Mouse (Mus musculus) R1 (cell line): ENCODE data around the gene Gm20518.

Source experiments
- DNase-seq: peaks from one replicate; pipeline ENCODE4 v3.0.0-alpha.2; 2018; ENCODE audit warnings: low read depth, low spot score

Gene Gm20518

DNA sequence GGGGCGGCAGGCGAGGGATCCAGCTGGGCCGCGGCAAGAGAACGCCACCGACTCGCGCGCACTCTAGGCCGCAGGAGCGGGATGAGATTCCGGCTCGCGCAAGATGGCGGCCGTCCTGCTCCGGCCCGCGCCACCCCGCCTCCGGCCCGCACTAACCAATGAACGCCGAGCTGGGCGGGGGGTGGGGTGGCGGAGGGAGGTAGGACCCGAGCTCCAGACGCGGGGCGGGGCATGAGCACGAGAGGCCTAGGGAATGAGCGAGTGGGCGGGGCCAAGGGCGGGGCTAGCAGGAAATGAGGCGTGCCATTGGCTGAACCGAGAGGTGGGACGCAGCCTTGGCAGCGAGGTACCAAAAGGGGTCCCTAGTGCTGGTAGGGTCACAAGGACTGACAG, at the start of gene Gm20518:
Gene Gm20518, minus strand, starts transcription at position 105 of the 393 bp plus-strand sequence.
- peak; percentile 97 for DNase-seq

DNA sequence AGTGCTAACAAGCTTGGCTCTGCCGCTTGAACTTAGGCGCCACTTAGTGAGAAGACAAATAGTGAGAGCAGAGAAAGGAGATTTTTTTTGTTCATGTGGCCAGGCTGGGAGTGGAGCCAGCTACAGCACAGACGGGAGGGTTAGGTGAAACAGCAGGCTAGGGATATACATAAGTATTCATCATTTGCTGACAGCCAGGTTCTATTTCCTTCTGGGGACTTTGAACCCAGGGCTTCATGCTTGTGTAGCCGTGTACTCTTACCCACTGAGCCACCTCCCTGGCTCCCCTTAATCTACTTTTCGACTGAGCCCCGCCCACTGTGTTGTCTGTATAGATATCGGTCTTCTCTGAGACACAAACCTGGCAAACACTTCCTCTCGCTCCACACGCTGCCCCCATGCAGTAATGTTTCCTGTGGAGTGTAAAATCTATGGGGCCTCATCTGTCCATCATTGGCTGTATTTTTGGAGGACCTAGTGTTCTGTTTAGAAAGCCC, 47.8 kb upstream of the Gm20518 start:
- no peak for DNase-seq

DNA sequence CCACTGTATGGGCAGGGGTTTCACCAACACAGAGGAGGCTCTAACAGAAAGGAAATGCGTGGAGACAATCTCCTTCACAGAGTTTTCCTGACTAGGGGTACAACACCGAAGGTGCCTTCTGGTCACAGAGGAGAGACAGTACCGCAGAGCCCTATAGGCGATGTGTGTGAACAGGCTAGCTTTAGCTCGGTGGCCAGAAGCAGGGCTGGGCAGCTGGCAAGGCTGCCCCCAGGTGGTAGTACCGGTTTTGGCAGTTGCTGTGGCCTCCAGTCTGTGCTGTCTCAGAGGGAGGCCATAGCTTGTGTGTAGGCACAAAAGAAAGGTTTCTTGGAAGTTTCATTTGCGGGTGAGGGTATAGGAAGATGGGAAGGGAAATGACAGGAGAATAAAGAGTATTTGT, 47.4 kb upstream of the Gm20518 start:
- peak; percentile 70 for DNase-seq

DNA sequence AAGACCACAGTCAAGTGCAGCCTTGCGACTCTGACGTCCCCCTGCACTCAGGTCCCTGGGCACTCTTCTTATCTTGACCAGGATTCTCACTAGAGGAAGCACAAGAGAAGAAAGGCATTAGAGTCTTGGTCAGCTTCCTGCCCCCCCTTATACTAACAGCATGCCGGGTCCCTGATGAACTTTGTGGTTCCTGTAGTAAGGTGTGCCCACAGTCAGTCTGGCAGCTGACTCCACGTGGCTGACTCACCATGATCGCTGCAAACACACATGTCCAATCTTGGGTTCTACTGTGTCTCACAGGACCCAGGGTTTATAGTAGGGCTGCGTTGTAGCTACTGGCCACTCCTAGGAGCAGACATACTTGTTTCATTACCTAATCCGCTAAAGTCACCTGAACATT, 46.7 kb upstream of the Gm20518 start:
- no peak for DNase-seq

DNA sequence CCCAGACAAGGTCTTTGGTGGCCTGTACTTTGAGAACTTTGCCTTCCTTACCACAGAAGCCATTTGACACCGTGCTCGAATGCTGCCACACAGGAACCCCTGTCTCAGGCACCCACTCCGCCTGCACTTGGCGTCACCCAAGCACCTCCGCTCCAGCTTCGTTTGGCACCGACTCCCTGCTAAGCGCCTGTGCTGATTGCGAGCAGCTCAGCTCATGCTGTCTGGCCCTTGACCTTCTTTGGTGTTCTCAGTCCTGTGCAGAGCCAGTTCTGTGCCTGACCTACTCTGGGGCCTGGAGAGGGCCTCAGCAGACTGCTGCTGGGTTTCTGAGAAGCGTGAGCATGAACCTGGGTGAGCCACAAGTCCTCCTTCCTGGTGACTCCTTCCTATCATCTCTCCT, 45.3 kb upstream of the Gm20518 start:
- DNase-seq: no peak

DNA sequence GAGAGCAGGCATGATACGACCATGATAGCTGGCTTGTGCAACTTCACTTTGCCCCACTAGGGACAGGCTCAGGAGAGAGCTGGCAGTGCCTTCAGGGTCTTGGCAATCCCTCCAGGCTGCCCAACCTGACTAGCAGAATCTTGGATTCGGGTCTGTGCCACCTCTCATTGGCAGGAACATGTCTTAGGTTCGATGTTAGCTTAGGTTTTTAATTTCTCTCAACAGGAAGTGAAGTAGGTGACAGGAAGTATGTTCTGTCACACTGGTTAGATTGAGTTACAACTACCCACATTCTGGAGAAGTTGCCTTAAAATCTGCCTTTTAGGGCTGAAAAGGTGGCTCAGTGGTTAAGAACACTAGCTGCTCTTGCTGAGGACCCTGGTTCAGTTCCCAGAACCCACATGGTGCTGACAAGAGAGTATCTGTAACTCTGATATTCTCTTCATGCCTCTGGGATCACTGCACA, 43.0 kb upstream of the Gm20518 start:
- no peak for DNase-seq

DNA sequence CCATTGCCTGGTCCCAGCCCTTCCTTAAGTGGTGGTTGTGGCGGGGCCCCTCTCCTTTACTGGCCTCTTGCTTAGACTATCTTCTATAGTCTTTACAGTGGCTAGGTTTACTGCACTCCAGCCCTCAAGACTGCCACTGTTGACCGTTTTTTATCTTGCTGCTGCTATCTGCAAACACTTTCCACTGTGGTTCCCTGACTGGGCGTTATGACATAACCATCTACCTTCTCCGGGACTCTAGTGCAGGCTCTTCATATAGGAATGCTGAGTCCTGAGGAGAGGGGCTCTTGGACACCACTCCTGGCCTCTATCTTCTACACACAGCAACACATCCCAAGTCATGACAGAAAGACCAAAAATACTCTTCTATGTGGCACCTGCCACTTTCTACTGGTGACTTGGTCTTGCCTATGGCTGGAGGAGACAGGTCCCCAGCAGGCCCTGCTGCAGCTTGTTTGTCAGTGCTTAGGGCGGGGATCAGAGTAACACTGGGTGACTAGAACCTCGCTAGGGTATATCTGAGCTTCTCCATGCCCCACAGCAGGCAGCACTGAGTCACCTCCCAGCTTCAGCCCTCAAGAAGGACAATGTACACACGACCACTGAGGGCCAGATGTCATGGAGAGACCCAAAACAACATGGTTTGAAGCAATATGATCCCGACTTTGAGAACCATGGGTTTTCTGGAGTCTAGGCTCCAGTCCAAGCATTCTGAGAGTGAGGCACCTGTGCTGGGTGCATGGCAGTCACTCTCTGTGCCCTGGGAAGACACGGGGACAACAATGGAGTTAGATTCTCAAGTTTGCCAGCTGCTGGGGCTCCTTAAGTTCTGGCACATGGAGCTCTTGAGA, 42.3 kb upstream of the Gm20518 start:
- no peak for DNase-seq

DNA sequence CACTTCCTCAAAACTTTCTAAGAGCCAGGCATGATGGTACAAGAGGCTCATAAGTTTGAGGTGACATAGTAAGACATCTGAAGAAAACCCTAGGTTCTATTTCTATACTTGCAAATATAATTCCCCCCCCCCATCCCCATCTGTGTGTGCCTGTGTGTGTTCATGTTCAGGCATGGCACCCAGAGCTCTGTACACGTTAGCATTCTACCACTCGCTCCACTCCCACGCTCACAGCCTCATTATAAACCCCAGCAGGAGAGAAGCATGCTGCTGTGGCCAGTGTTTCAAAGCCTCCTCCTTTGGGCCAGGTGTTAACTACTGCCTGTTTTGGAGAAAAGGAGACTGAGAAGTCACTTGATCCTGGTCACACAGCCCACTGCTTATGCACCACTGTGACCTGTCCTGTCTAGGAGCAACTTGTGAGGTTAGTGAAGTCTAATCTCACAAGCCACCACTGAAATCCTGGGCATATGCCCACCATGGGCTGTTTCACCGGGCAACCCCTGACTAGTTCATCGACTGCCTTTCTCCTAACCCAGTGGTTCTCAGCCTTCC, 40.5 kb upstream of the Gm20518 start:
- no peak for DNase-seq

DNA sequence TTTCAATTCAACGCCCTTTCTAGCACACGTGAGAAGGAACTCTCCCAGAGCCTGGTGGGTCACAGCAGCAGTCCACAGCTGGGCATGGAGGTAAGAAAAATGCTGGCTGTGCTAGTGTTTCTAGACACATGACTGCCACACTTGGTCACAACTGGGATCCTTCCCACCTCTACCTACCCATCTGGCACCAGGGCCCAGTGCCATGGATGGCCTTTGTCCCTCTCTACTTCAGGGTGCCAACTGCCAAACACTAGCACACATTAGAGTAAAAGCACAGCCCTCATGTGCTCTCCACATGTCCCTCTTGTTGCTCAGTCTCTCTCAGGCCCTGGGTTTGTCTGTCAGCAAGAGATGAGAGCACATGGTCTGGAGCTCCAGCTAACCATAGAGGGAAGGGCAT, 38.2 kb upstream of the Gm20518 start:
- no peak for DNase-seq

DNA sequence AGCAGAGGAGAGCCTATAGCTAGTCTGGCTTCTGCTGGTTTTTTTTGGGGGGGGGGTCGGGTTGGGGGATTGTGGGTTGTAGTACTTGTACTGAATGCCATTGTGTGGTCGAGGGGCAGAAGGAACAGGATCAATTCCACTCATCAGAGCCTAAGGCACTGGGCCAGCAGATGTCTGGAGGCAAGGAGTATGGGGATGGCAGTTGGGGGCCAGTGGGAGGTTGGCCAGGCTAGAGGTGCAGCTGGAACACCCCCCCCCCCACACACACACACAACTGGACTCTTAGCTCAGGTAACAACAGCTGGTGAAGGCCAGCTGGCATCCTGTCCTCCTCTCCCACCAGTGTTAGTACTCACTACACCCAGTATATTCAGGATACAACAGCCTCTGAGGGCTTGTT, 37.7 kb upstream of the Gm20518 start:
- no peak for DNase-seq

DNA sequence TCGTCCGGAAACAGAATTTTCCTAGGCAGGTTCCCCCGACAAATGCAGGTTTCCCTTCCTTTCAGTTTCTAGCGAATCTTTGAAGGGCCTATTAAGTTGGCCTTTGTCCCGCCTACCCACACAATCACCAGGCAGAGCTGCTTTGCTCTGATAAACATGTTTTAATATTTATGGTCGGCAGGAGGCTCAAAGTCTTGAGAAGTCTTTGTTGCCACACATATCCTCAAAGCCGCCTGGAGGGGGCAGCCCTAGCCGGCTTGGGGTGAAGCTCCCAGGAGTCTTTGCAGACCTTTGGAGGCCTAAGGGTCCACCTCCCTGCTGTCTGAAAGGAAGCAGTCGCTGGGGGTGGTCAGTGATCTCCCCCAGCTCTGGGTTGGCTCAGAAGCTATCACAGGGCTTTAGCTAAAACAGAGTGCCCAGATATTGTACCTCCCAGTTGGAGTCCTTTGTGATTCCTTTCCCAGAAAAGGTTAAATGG, 37.2 kb upstream of the Gm20518 start:
- DNase-seq: peak; percentile 99

DNA sequence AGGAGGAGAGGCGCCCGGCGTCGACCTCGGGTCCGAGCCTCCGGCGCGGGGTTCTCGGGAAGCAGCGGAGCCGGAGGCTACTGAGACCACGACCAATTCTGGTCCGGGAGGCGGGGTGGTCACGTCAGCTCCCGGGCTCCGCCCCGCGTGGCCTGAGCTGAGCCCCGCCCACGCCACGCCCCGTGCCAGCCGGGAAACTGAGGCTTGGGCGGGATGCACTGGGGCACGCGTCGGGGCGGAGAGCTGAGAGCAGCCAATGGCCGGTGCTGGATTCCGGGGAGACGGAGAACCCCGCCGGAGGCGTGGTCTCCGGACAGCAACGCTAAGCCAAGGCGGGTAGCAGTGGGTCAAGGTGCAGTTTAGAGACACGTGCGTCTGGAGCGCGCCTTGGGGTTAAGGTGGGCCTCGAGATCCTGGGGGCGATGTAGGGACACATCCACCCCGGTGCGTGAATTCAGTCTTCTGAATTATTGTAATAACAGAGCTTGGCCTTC, 36.7 kb upstream of the Gm20518 start, which contains the start of gene Slc25a1:
Gene Slc25a1, minus strand, starts transcription at position 133 of the 494 bp plus-strand sequence.
- peak; percentile 93 for DNase-seq

DNA sequence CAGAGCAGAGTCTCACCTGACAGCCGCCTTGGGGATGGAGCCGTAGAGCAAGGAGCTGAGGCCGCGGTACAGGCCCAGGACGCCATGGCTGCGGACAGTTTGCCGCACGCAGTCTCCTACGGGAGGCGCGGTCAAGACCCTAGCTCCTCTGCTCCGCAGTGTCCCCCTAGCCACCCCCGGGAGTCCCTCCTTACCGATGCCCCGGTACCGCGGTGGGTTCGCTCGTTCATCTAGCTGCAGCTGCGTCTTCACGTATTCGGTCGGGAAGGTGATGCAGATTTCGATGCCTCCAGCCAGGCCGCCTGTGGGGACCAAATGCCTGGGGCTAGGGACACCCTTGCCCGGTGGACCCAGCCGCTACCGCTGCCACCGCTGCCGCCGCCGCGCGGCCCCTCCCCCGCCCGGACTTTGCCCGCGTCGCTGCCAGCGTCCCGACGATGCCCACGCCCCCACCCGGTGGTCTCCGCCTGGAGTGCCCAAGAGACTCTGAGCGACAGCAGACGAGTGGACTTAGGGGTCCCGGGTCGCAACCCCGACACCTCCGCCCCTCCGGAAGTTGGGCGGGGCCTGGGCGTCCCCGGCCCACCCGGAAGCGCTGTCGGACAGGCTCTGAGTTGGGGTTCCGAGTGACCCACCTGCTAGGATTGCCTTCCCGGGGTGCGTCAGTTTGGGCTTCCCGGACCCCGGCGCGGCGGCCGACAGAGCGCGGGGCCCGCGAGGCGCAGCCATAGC, 36.0 kb upstream of the Gm20518 start:
- peak; percentile 34 for DNase-seq

DNA sequence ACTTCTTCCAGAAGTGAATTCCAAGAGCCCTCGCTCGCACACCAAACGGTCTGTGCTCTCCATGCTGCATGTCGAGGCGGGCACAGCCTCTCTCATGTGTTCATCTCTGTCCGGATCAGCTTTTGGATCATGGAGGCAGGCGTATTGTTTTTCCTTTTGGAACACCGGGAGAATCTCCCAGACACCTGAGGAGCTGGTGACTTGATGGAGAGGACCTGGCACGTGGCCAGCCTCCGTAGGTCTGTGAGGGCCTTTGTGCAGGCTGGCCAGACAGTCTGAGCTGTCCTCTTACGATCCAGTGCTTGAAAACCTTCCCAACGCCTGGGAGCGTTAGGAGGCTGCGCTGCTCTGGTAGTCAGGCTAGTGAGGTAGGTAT, 30.7 kb upstream of the Gm20518 start:
- DNase-seq: no peak

DNA sequence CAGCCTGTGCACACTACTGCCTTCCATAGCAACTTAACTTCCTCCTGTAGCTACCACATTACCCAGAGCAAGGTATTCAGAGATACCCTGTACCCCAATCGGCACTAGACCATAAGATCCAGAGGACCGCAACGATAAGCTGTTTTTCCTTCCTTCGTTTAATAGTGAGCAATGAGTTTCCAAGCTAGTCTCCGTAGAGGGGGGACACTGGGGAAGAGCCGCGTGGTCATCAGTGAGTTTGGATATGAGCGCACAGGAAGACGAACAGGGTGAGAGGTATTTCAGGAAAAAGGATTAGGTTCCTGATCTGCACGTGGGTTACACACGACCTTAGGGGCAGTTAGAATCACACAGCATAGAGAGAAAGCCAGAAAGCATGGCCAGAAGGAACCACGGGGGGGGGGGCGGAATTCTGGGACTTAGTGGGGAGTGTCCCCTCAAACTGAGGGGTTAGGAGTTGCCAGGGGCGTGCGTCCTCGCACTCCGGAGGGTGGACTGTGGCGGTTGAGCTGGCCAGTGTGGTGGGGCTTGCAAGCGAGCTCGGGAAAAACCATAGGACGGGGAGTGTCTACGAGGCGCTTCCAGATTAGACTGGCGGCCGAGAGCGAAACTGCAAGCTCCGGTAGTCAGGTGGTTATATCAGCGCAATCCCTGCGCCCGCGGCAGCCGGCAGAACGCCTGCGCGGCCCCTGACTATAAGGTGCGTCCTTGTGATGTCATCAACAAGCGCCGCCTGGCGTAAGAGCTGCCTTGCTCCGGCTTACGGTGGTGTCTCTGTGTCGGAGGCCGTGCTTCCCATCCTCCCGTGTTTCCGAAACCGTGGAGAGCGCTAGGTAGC, 30.1 kb upstream of the Gm20518 start:
- peak; percentile 98 for DNase-seq

DNA sequence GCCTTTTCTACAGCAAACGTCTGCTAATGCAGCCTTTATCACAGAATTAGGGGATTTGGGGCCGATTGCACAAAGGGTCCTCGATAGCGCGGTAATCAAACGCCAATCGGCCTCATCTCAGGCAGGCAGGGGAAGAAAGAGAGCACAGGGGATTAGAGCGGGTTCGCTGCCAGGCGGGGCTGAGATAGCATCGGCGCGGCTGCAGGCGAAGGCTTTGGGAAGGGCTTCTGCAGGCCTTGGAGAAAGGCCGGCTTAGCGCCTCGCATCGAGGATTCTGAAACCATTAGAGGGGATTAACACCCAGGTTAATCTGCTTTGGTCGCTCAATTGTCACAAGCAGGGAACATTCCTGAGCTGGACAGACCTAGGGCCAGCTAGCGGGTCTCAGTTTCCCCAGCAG, 29.1 kb upstream of the Gm20518 start:
- peak; percentile 22 for DNase-seq

DNA sequence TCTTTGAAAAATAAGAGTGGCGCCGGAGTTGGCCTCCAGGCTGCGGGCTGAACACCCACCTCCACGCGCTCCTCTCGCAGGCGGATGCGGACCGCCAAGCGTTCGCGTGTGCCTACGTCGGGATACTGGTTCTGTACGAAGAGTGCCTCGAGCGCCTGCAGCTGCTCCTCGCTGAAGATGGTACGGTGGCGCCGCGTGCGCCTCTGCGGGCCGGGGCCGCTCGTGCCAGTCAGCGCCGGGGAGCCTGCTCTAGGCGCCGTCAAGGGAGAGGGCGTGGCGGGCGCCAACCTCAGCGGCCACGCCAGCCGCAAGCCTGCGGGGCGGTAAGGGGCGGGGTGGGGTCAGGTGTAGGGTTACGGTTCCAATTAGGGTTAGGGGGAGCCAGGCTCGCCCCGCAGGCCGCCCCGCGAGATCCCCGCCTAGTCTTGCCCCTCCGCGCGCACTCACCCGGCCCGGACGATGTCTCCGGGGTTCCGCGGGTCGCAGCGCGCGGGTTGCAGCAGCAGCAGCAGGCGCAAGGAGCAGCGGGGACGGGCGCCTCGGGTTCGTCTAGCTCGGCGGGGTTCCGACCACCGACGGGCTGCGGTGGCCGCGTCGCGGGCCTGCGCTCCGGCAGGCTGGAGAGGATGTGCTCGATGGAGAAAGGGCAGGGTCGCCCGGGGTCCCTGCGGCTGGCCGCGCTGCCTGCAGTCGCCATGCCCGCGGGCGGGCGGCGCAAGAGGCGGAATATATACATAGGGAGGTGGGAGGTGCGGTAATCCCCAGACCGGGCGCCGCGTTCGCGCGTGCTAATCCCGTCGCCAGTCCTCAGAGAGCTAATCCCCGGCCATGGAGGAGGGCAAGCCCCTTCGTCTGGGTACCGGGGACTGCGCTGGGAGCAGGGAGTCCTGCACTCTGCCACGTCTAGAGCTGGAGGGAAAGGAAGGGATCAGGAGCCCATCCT, 23.1 kb upstream of the Gm20518 start, which contains the start of gene Gsc2:
Gene Gsc2, minus strand, starts transcription at position 753 of the 943 bp plus-strand sequence.
- DNase-seq: peak; percentile 78

DNA sequence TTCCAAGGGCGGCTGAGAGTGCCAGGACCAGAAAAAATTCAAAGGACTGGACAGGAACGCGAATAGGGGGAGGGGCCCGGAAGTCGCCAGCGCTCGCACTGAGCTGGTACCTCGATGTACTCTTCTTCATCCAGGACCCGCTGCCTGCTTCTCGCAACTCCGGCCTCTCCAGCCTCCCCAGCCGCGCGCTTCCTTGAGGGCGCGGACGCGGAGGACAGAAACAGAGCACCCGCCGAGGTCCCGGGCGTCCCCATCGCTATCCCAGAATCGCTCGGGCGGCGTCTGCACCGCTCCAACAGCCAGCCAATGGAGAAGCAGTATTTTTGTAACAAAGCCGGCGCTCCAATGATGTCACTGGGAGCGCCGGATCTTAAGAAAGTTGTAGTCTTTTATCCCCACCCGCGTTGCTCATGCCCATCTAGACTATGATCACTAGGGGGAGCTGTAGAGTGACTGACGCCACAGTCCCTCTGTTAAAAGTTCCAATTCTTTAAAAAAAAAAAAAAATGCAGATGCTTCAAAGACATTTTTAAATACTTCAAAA, 19.7 kb upstream of the Gm20518 start, which contains the start of gene Ess2:
Gene Ess2, minus strand, starts transcription at position 297 of the 544 bp plus-strand sequence.
- peak; percentile 98 for DNase-seq

DNA sequence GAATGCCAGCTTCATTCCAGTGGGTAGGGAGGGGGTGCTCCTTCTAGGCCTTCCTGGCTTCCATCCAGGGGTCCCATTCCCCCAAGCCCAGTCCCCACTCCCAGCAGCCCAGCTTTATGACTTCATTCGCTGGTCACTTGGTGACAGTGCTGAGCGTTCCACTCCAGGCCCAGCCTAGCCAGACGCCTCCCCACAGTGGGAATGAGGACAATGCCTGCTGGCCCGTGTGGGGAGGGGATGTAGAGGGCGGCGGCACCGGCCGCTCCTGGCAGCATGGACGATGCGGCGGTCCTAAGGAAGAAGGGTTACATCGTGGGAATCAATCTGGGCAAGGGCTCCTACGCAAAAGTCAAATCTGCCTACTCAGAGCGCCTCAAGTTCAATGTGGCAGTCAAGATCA, 7.0 kb upstream of the Gm20518 start, which contains the start of the genes Dgcr2 and Tssk2:
Gene Dgcr2, minus strand, starts transcription at position 101 of the 400 bp plus-strand sequence.
Gene Tssk2, plus strand, starts transcription at position 176 of the 400 bp plus-strand sequence.
- no peak for DNase-seq
